Mouse (Mus musculus) layer of hippocampus, postnatal 14 days (tissue): ENCODE measurements around the gene Lgals9. TPM values are rescaled to one million over a fixed set of nuclear protein-coding genes. Genes with fewer than 3 reads are reported as not detected.

Source experiments
- DNase-seq, 2 experiments: peaks; one replicate each; pipeline ENCODE4 v3.0.0; 2021 to 2022; ENCODE audit warnings: low spot score in 2 of 2, mixed read lengths in 1 of 2
- long read RNA-seq, 2 experiments: library from polyadenylated mRNA; stranded (forward); transcript quantifications; one replicate each; pipeline ENCODE4 v2.0.0; 2021
- total RNA-seq, 2 experiments: library from RNA; stranded (reverse); gene quantifications; 2 replicates each; pipeline ENCODE4 v1.2.3; 2021

Lgals9 gene
- total RNA-seq, result 1 to 10 TPM; 7.2 to 7.4 TPM
- long read RNA-seq, experiment 1, partial matches to known transcripts, result 0 of 6 reads
- long read RNA-seq, experiment 1, other reads (novel, unspliced or antisense), result 4 of 6 reads
- long read RNA-seq, experiment 2, transcript Lgals9-202 (10 exons, 1,520 nt), result major isoform, 5 of 9 reads
- long read RNA-seq, experiment 2, partial matches to known transcripts, result 1 of 9 reads
- long read RNA-seq, experiment 2, other reads (novel, unspliced or antisense), result 3 of 9 reads

GRCm38 (mm10) chr11:78984483-78985177 lies at the start of gene Lgals9:
Gene Lgals9, minus strand, starts transcription at chr11:78984946.
- peak in 1 of 2 experiments; percentile 14 for DNase-seq

GRCm38 (mm10) chr11:79033636-79034035 lies 48.9 kb upstream of the Lgals9 start:
- no peak for DNase-seq

GRCm38 (mm10) chr11:79033021-79033420 lies 48.3 kb upstream of the Lgals9 start:
- DNase-seq, result no peak

GRCm38 (mm10) chr11:79031452-79031746 lies 46.7 kb upstream of the Lgals9 start:
- no peak for DNase-seq

DNA sequence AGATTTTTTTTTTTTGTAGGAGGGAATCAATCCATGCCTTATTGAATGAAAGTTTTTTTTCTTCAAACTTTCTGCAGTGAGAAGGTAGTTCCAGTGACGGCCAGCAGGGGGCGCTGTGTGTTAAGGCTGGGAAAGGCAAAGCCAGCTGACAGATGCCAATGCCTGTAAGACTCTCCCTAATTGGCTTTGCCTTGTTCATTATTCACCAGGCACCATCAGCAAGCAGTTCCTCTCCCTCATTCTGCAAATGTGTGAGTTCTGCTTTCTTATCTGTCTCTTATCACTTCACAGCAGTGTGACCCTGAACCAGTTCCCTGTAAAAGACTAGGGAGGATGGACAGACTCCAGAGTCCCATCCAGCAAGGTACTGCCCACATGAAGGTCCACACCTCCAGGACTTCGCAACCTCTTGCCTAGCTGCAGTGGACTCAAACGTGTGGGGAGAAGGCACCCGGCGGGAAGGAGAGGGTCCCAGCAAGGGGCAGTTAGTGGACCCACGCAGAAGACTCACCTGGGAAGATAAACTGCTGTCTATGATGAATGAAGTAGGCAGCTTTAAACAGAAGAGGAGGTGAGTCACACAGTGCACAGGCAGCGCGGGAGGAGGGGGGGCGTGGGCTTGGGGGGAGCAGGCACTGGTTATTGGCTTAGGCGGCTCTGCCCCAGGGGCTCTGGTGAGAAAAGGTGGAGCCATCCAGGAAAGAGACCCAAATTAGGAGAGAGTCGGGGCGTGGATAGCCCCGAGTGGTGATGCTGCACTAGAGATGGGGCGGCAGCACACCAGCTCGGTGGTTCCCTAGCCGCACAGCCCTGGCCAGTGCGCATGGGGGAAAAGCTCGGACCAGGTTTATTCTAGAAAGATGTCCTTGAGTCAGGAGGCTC lies 46.1 kb upstream of the Lgals9 start:
- peak; percentile 83 to 90 for DNase-seq

DNA sequence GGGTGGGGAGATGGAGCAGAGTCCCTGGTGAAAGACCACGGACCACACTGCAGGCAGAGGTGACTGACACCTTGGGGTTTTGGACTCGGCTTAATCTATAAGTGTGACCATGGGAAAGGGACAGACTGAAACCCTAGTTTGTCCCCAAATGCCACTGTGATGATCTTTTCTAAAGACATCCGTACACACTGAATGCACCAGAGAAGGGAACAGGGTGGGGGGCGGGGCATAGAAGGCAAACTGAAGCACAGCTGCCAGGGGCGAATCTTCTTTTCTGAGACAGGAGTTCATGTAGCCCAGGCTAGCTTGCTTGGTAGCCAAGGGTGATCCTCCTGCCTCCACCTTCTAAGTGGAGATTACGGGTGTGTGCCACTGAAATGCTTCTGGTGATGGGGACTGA lies 39.0 kb upstream of the Lgals9 start:
- no peak for DNase-seq

- no peak for DNase-seq
Measured at GRCm38 (mm10) chr11:79023342-79023741, 38.6 kb upstream of the Lgals9 start.

DNA sequence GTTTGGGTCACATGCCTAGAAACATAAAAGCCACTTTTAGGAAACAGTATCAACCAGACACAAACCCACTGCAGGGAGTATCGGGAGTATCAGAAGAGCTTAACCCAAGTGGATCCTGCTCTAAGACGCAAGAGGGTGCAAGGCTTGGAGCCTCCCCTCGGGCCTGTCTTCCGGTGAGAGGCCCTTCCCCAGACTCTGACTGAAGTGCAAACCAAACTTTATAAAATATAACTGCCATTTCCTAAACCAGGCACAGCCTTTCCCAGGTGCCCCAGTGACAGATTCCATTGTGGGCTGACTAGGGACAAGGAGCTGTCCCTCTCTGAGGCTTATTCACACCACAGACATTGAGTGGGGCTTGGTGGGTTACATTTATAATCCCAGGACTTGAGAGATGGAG lies 38.1 kb upstream of the Lgals9 start:
- no peak for DNase-seq

DNA sequence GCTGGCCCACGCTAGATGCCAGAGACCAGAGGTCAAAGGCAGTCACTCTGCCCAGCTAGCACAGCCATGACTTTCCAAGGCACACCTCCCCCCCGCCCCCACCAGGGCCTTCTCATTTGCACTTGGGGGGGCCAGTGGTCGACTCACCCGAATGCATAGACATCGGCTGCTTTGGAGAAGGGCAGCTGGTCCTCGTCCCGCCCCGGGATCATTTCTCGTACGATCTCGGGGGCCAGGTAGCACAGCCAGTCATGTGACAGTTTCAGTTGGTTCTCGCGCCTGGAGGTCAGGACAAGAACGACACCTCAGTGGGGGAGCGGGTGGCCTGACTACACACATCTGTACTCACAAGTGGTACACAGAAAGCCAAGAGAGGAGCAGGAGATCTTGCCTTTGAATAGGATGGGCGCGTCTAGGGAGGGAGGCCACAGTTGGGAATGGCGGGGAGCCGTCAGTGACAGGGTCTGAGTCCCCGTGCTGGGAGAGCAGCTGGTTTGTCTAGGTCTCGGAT lies 35.8 kb upstream of the Lgals9 start:
- no peak for DNase-seq

GRCm38 (mm10) chr11:79019839-79020534 lies 35.2 kb upstream of the Lgals9 start:
- peak; percentile 31 to 48 for DNase-seq

- peak; percentile 59 to 63 for DNase-seq
Measured at GRCm38 (mm10) chr11:79018954-79019704, 34.4 kb upstream of the Lgals9 start.

DNA sequence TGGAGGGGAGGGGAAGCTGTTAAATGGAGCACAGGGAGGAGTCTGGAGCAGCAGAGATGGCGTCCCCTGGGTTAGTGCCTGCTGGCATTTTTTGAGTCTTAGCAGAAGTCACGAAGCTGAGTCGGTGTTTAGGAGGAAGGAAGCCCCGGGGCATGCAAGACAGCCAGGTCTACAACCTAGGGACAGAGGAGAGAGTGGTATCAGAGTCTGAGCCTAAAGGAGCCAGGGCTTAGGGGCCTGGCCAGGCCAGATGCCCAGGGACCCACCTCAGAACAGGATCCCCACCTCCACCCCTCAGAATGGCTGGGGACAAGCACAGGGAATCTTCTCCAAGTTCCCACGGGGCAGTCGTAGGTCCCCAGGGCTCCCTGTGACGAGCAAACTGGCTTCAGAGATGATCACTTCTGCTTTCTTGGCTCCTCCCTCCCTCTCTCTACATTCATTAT lies 32.4 kb upstream of the Lgals9 start:
- DNase-seq, result no peak

- no peak for DNase-seq
Measured at GRCm38 (mm10) chr11:79016236-79016635, 31.5 kb upstream of the Lgals9 start.

GRCm38 (mm10) chr11:79015660-79016215 lies 31.0 kb upstream of the Lgals9 start:
- no peak for DNase-seq

- DNase-seq, result no peak
Measured at GRCm38 (mm10) chr11:79014602-79015325, 30.0 kb upstream of the Lgals9 start.

DNA sequence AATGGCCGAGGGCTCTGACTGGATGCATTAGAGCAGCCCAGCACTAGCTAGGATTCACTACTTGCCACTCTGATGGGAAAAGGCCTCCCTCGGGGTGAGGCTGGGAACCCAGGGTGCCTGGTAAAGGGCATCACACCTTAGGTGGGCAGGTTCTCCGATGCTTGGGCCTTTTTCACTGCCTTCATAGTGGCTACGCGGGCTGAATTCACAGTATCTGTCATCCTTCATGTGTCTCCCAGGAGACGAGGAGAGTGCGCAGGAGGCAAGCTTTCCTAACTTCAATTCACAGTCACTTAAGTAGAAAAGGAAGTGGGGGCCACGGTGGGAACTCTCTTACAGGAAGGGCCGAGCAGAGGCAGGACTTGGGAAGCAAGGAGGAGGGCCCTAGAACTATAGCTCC lies 29.1 kb upstream of the Lgals9 start:
- DNase-seq, result no peak

DNA sequence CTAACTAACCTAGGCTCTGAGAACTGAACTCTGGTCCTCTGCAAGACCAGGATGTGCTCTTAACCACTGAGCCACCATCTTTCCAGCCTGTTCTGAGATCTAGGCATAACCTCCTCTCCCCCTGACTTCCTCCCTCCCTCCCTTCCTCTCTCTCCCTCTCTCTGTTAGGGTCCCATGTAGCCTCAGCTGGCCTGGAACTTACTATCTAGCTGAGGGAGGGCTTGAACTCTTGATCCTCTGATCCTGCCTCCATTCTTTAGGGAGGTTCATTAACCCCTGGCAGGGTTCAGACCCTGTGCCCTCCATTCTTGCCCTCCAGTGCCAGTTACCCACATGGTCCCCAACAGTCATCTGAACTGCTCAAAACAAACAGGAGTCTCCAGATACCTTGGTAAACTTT lies 28.3 kb upstream of the Lgals9 start:
- DNase-seq, result no peak

- DNase-seq, result no peak
Measured at GRCm38 (mm10) chr11:79012529-79012928, 27.8 kb upstream of the Lgals9 start.

DNA sequence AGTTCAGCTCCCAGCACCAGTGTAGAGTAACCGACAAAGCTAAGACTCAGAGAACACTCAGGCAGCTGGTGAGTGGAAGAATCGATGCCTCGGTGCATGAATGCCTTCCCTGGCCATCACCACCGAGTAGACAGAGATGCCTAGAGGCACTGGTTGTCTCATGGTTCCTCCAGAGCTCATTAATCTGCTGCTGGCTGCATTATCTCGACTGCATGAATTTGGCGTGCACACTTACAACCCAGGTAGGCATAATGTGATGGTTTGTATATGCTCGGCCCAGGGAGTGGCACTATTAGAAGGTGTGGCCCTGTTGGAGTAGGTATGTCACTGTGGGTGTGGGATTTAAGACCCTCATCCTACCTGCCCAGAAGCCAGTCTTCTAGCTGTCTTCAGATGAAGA lies 24.1 kb upstream of the Lgals9 start:
- DNase-seq, result no peak
